ENCODE assay signal across 6 mouse cellular contexts in the genomic region with DNA sequence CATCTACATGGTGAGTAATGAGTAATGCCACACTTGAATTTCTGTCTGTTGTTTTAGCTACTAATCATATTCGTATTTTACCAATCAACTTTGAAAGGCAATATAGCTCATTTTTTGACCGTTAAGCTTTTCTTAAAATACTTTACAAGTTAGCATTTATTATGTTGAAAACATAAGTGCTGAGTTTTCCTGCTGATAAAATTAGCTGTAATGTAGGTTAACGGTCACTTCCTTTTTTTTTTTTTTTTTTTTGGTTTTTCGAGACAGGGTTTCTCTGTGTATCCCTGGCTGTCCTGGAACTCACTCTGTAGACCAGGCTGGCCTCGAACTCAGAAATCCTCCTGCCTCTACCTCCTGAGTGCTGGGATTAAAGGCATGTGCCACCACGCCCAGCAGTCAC. TPM values are rescaled to one million over a fixed set of nuclear protein-coding genes. Genes with fewer than 3 reads are reported as not detected.
"Had no signal": no experiment of that assay in that cellular context is flagged by ENCODE, and none has a peak within 500 bp of the region (broad histone marks: within the 10 kb centered on the region; RNA-seq: fewer than 3 reads in every experiment).

No protein-coding gene starts in this region.

RNA-seq across cellular contexts. Expression of a gene that starts 59.0 kb away (rescaled TPM):
- total RNA-seq: liver, adult 2 months; megakaryocyte progenitor cell, adult 5-6 weeks; megakaryocyte, adult 5-6 weeks; megakaryocyte-erythroid progenitor cell, adult 5-6 weeks; monocyte, adult 5-6 weeks had no signal
- polyA plus RNA-seq: liver, adult 2 months; myocyte had no signal
